Mouse (Mus musculus): ENCODE measurements around the gene Stra6l. TPM values are rescaled to one million over a fixed set of nuclear protein-coding genes. Genes with fewer than 3 reads are reported as not detected.

Gene Stra6l
- polyA plus RNA-seq, 1 experiment from 2014 or later: 6.9 TPM

DNA sequence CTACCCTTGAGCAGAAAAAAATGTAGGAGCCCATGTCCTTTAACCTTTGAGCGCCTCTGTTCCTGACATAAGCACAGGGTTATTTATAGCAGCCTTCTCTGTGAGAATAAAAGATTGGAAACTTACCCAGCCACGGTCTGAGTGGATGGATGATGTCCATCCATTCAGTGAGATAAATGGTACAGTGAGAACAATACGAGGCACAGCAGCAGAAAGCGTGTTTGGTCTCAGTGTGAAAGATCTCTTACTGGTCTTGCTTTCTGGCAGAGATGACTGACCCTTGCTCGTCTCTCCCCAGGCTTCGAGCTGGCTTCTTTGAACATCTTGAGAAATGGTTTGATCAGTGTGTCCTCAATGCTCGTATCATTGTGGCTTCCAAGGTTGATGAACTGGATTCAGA is 68.6 kb downstream of the Stra6l start:
- no peak overlapping the region for H3K4me3 ChIP-seq (ENCODE audit: low read depth, low read length)
- no peaks in the 10 kb centered on the region for H3K36me3 ChIP-seq (ENCODE audit: control insufficient read depth, insufficient read depth, low read length)
- DNase-seq (ENCODE audit: low spot score): no peak
- no peaks in the 10 kb centered on the region for H3K9me3 ChIP-seq (ENCODE audit: control insufficient read depth, low read length)
- H3K9ac ChIP-seq (ENCODE audit: low read length): no peak overlapping the region
- H3K4me1 ChIP-seq (replicated peaks; ENCODE audit: control insufficient read depth, insufficient read depth, low read length): no peaks in the 10 kb centered on the region
- H3K27me3 ChIP-seq (replicated peaks; ENCODE audit: control insufficient read depth, insufficient read depth, low read length): no peaks in the 10 kb centered on the region
- 73% methylated on average over 7 of the region's 7 CpGs for WGBS
- ATAC-seq (replicated peaks; ENCODE audit: low FRiP score, low TSS enrichment, low read depth): no peak
- no peak overlapping the region for H3K27ac ChIP-seq (ENCODE audit: low read depth)
- H3K4me2 ChIP-seq (ENCODE audit: low read length): no peak overlapping the region

DNA sequence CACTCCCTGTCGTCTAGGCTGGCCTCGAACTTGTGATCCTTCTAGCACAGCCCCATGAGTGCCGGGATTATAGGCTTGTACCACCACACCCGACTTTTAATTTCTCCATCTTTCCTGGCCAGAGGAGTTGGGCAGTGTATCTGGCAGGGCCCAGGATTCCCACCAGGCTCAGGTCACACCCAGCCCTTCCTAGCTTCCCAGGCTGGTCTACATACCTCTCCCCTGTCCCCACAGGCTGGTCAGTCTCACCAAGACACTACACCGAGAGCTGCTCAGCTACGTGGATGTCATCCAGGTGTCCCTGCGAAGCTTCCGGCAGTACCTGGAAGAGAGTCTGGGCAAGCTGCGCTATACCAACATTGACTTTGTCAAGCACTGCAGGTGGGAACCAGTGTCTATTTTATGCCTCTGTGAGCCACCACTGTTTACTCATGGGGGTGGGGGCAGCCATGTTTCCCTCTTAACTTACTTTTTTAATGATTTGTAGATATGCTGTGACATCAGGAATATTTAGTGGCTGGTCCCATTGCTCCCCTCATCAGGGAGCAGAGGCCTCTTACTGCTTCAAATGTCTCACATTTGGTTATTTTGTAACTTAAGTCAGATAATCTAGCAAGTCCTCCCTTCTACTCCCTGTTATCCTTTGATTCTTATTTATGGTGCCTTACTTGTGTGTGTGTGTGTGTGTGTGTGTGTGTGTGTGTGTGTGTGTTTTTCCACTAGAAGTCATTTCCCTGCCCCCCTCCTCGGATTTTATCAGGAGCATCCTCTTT is 73.4 kb downstream of the Stra6l start:
- no peaks in the 10 kb centered on the region for H3K9me3 ChIP-seq (ENCODE audit: control insufficient read depth, low read length)
- no peaks in the 10 kb centered on the region for H3K27me3 ChIP-seq (replicated peaks; ENCODE audit: control insufficient read depth, insufficient read depth, low read length)
- H3K36me3 ChIP-seq (ENCODE audit: control insufficient read depth, insufficient read depth, low read length): no peaks in the 10 kb centered on the region
- no peak overlapping the region for H3K4me2 ChIP-seq (ENCODE audit: low read length)
- WGBS: 82% methylated on average over 10 of the region's 10 CpGs
- no peak overlapping the region for H3K4me3 ChIP-seq (ENCODE audit: low read depth, low read length)
- no peaks in the 10 kb centered on the region for H3K4me1 ChIP-seq (replicated peaks; ENCODE audit: control insufficient read depth, insufficient read depth, low read length)
- no peak overlapping the region for H3K27ac ChIP-seq (ENCODE audit: low read depth)
- no peak for DNase-seq (ENCODE audit: low spot score)
- ATAC-seq (replicated peaks; ENCODE audit: low FRiP score, low TSS enrichment, low read depth): no peak
- no peak overlapping the region for H3K9ac ChIP-seq (ENCODE audit: low read length)

DNA sequence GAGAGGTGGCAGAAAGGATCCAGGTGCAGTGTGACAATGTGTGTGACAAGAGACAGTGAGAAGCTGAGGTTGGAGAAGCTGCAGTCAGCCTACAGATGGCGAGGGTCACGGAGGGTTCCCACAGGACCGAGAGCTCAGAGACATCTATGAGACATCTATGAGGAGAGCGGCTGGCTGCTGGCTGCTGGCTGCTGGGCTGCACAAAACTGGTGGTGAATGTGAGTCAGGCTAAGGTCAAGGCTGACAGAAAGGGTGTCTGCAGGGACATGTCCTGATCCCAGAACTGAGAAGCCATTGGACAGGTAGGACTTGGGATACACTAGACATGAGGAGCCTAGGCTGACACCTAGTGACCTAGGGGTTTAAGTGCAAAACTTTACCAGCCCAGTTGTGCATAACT is 75.5 kb downstream of the Stra6l start:
- DNase-seq (ENCODE audit: low spot score) (no peak), ATAC-seq (replicated peaks; ENCODE audit: low FRiP score, low TSS enrichment, low read depth) (no peak)
- no peak overlapping the region for H3K4me3 ChIP-seq (ENCODE audit: low read depth, low read length)
- H3K27ac ChIP-seq (ENCODE audit: low read depth): no peak overlapping the region
- H3K4me1 ChIP-seq (replicated peaks; ENCODE audit: control insufficient read depth, insufficient read depth, low read length): no peaks in the 10 kb centered on the region
- no peak overlapping the region for H3K4me2 ChIP-seq (ENCODE audit: low read length)
- H3K9ac ChIP-seq (ENCODE audit: low read length): no peak overlapping the region
- no peaks in the 10 kb centered on the region for H3K36me3 ChIP-seq (ENCODE audit: control insufficient read depth, insufficient read depth, low read length)
- 87% methylated on average over 4 of the region's 4 CpGs for WGBS
- H3K9me3 ChIP-seq (ENCODE audit: control insufficient read depth, low read length): no peaks in the 10 kb centered on the region
- no peaks in the 10 kb centered on the region for H3K27me3 ChIP-seq (replicated peaks; ENCODE audit: control insufficient read depth, insufficient read depth, low read length)

DNA sequence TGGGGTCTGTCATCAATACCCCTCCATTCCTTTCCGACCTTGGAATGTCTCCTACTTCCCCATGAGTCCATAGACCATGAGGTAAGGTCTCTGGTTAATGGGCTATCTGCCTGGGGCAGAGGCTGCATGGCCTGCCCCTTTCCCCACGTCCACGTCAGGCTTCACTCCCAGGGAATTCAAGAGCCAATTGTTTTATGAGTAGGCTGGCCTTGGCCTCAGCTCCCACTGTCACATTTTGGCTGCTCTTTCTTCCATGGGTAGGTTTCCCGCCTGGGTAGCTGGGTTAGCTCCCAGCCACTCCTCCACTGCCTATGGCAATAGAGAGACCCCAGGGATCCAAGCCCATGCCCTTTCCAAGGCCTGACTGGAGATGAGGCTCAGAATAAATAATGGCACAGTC is 80.1 kb downstream of the Stra6l start:
- Histone ChIP-seq H3K4me1 (replicated peaks; ENCODE audit: control insufficient read depth, insufficient read depth, low read length) (no peaks in the 10 kb centered on the region), H3K36me3 (ENCODE audit: control insufficient read depth, insufficient read depth, low read length) (no peaks in the 10 kb centered on the region), H3K27ac (ENCODE audit: low read depth) (no peak overlapping the region), H3K9me3 (ENCODE audit: control insufficient read depth, low read length) (no peaks in the 10 kb centered on the region), H3K27me3 (replicated peaks; ENCODE audit: control insufficient read depth, insufficient read depth, low read length) (no peaks in the 10 kb centered on the region), H3K9ac (ENCODE audit: low read length) (no peak overlapping the region), H3K4me3 (ENCODE audit: low read depth, low read length) (no peak overlapping the region), H3K4me2 (ENCODE audit: low read length) (no peak overlapping the region)
- no peak for ATAC-seq (replicated peaks; ENCODE audit: low FRiP score, low TSS enrichment, low read depth)
- WGBS: 83% methylated on average over 4 of the region's 4 CpGs
- DNase-seq (ENCODE audit: low spot score): no peak

Other genes with a start within 250 kb of the Stra6l start
- gene Aldh1b1, start 49.6 kb upstream of the Stra6l start, polyA plus RNA-seq (2014; fragmentation: Nextera tagmentation; extraction: Ambion mirVana): 96.9 and 115 TPM in 2 replicates
- 0.67 and 1.3 TPM in 2 replicates for gene Igfbpl1, start 21.7 kb upstream of the Stra6l start, polyA plus RNA-seq (2014; fragmentation: Nextera tagmentation; extraction: Ambion mirVana)
- 0.04 TPM in 1 of 2 replicates, not detected in the other for gene Ccdc180, start 41.6 kb downstream of the Stra6l start, polyA plus RNA-seq (2014; fragmentation: Nextera tagmentation; extraction: Ambion mirVana)
- 16.5 and 20.2 TPM in 2 replicates for gene Tdrd7, start 116.7 kb downstream of the Stra6l start, polyA plus RNA-seq (2014; fragmentation: Nextera tagmentation; extraction: Ambion mirVana)
- 2.5 TPM in 2 replicates for gene Tmod1, start 190.3 kb downstream of the Stra6l start, polyA plus RNA-seq (2014; fragmentation: Nextera tagmentation; extraction: Ambion mirVana)

Data from intestine, embryonic 14.5 days (tissue).